In genomic region chr7:37369698-37370097, GRCm38 (mm10) we compare ENCODE assay signal across 12 mouse cellular contexts.
DNase-seq lines count a peak whose midpoint lies in the region; TF ChIP-seq lines count a peak whose summit lies in the region.
"Had no signal": no experiment of that assay in that cellular context is flagged by ENCODE, and none has a peak within 500 bp of the region (broad histone marks: within the 10 kb centered on the region; RNA-seq: fewer than 3 reads in every experiment).

No protein-coding gene starts in this region.

- TF ChIP-seq EP300 in heart, adult 2 months (IDR thresholded peaks at IDR 0.05; ENCODE audit: insufficient read depth, low read depth, low read length) = no peak

- H3K4me1 ChIP-seq in heart, adult 2 months (ENCODE audit: control insufficient read depth, insufficient read depth, low read length) = no peaks in the 10 kb centered on the region

- no peaks in the 10 kb centered on the region for H3K27me3 ChIP-seq in heart, adult 2 months (ENCODE audit: control insufficient read depth, insufficient read depth, low read length)

- 71% methylated on average over 4 of the region's 4 CpGs for WGBS in heart, adult 2 months

- H3K27ac ChIP-seq in heart, adult 2 months = no peak overlapping the region
- H3K27ac ChIP-seq: macrophage had no signal

- H3K79me2 ChIP-seq in heart, adult 2 months (replicated peaks; ENCODE audit: control insufficient read depth, insufficient read depth, low read length) = no peaks in the 10 kb centered on the region

- no peak for DNase-seq in heart, adult 2 months
- DNase-seq in heart, adult 11 months = no peak
- peak; percentile 24 for DNase-seq in lung, postnatal 10 days
- DNase-seq in lung, postnatal 4 days = no peak
- peak; percentile 74 for DNase-seq in embryo, embryonic 10 days (ENCODE audit: low spot score)
- DNase-seq in thymus, postnatal 14 days = peak; percentile 37
- no peak for DNase-seq in right cerebral cortex, postnatal 25 days
- no peak for DNase-seq in heart, adult 18-20 months
- DNase-seq: cerebellum, adult 8-10 months; gastrocnemius, postnatal 36 days; kidney, postnatal 10 days had no signal

- H3K9ac ChIP-seq in heart, adult 2 months (ENCODE audit: low read depth, low read length) = no peak overlapping the region

- no peak overlapping the region for H3K4me3 ChIP-seq in heart, adult 2 months

- TF ChIP-seq POLR2A in heart, adult 2 months (IDR thresholded peaks at IDR 0.05; ENCODE audit: insufficient read depth, low read depth, low read length) = no peak

- intact Hi-C loops in heart, adult 2 months (cut with DNase I) = loop anchor here (10.0 kb wide), 1 partner anchor 775 kb away; no protein-coding TSS in a partner anchor

- peak; percentile 47 for TF ChIP-seq CTCF in heart, adult 2 months (IDR thresholded peaks at IDR 0.05)

- no peaks in the 10 kb centered on the region for H3K36me3 ChIP-seq in heart, adult 2 months (ENCODE audit: control insufficient read depth, insufficient read depth, low read length)

Comparison
In these comparisons a context has a peak if more than half of its experiments do, and no peak if none do; other contexts are left out.
1. DNase-seq: peak in lung, postnatal 10 days (single experiment), embryo, embryonic 10 days (single experiment) and thymus, postnatal 14 days (single experiment); none in heart, adult 2 months (0 of 2), heart, adult 11 months (single experiment), lung, postnatal 4 days (0 of 2), right cerebral cortex, postnatal 25 days (single experiment) and heart, adult 18-20 months (0 of 2).